Mouse (Mus musculus) brain, embryonic 14.5 days (tissue): ENCODE data around the gene Ubr1.

Source experiments
- CTCF ChIP-seq: fragments of 200-500 bp; IDR thresholded peaks from 2 replicates; pipeline ENCODE4 v1.5.1; 2012; ENCODE audit warnings: inconsistent platforms, mild to moderate bottlenecking, moderate library complexity, borderline replicate concordance; ENCODE audit not compliant: insufficient read depth, insufficient read length; ENCODE audit errors: extremely low read depth
- POLR2A ChIP-seq: fragments of 200-500 bp; IDR thresholded peaks from 2 replicates; pipeline ENCODE4 v1.6.1; 2012; ENCODE audit warnings: mild to moderate bottlenecking, inconsistent platforms, borderline replicate concordance; ENCODE audit not compliant: poor library complexity, insufficient read depth, insufficient read length, severe bottlenecking; ENCODE audit errors: extremely low read depth

DNA sequence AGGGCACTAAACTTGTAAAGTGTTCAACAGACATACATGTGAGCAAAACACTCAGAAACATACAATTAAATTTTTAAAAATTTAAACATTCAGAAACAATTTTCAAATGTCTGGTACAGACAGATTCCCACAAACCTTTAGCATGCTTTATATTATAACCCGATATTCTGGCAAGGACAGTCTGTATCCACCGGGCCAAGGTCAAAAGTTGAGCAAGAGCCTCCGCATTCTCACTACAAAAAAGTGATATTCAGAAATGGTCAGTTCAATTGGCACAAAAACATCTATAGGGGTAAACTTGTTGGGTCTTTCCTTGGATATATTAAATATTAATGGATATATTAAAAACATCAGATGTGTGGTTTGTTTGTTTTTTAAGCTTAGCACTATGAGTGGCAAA lies 74.2 kb downstream of the Ubr1 start:
- TF ChIP-seq CTCF (no peak), POLR2A (no peak)
